Mouse (Mus musculus) C2C12 (cell line): ENCODE results near the gene Stxbp5.

Experiments
- CEBPB ChIP-seq: IDR thresholded peaks from one replicate; pipeline ENCODE4 v1.6.1; 2011; ENCODE audit warnings: low read depth, mild to moderate bottlenecking, control low read depth, moderate library complexity
- CTCF ChIP-seq: IDR thresholded peaks from one replicate; pipeline ENCODE4 v1.5.1; 2011; ENCODE audit not compliant: control insufficient read depth, insufficient read depth, insufficient read length
- MAX ChIP-seq: IDR thresholded peaks from one replicate; pipeline ENCODE4 v1.6.1; 2011; ENCODE audit warnings: mild to moderate bottlenecking, control low read depth
- MYOD1 ChIP-seq: IDR thresholded peaks from one replicate; pipeline ENCODE4 v1.6.1; 2011; ENCODE audit warnings: low read depth; ENCODE audit not compliant: control insufficient read depth, insufficient read length
- USF1 ChIP-seq: IDR thresholded peaks from one replicate; pipeline ENCODE4 v1.6.1; 2011; ENCODE audit warnings: low read depth, mild to moderate bottlenecking, control low read depth, moderate library complexity

- no peak for TF ChIP-seq MAX
- no peak for TF ChIP-seq CTCF
- TF ChIP-seq CEBPB, result no peak
- no peak for TF ChIP-seq USF1
- no peak for TF ChIP-seq MYOD1
These were observed 99.3 kb downstream of the Stxbp5 start for GRCm38 (mm10) chr10:9801571-9801970.
